Mouse (Mus musculus): ENCODE results near the gene Dock3.

The Dock3 gene

GRCm38 (mm10) chr9:107003187-107003586 lies 228.5 kb downstream of the Dock3 start:
- no peak for DNase-seq

- DNase-seq, result peak; percentile 24
These were observed 261.0 kb downstream of the Dock3 start for GRCm38 (mm10) chr9:106970742-106971141.

GRCm38 (mm10) chr9:106958452-106958851 lies 273.3 kb downstream of the Dock3 start:
- DNase-seq, result no peak

- DNase-seq, result no peak
These were observed 276.2 kb downstream of the Dock3 start for GRCm38 (mm10) chr9:106955486-106955885.

GRCm38 (mm10) chr9:106934998-106935397 lies 296.7 kb downstream of the Dock3 start:
- no peak for DNase-seq

GRCm38 (mm10) chr9:106914878-106915277 lies 316.8 kb downstream of the Dock3 start:
- DNase-seq, result no peak

GRCm38 (mm10) chr9:106913759-106914158 lies 317.9 kb downstream of the Dock3 start:
- DNase-seq, result no peak

GRCm38 (mm10) chr9:106911624-106912023 lies 320.1 kb downstream of the Dock3 start:
- DNase-seq, result no peak

GRCm38 (mm10) chr9:106908715-106909114 lies 323.0 kb downstream of the Dock3 start:
- no peak for DNase-seq

- no peak for DNase-seq
These were observed 323.5 kb downstream of the Dock3 start for GRCm38 (mm10) chr9:106908174-106908573.

GRCm38 (mm10) chr9:106906597-106906996 lies 325.1 kb downstream of the Dock3 start:
- DNase-seq, result no peak

GRCm38 (mm10) chr9:106903791-106904134 lies 327.9 kb downstream of the Dock3 start:
- DNase-seq, result peak; percentile 67

GRCm38 (mm10) chr9:106903099-106903790 lies 328.5 kb downstream of the Dock3 start:
- DNase-seq, result no peak

- no peak for DNase-seq
These were observed 330.1 kb downstream of the Dock3 start for GRCm38 (mm10) chr9:106901596-106901995.

- no peak for DNase-seq
These were observed 332.8 kb downstream of the Dock3 start for GRCm38 (mm10) chr9:106898901-106899300.

GRCm38 (mm10) chr9:106893327-106893726 lies 338.4 kb downstream of the Dock3 start:
- DNase-seq, result no peak

GRCm38 (mm10) chr9:106892552-106892875 lies 339.2 kb downstream of the Dock3 start:
- DNase-seq, result no peak

GRCm38 (mm10) chr9:106891829-106892551 lies 339.7 kb downstream of the Dock3 start, which contains the start of gene Manf:
Gene Manf, minus strand, starts transcription at chr9:106891979.
- DNase-seq, result peak; percentile 98

- DNase-seq, result no peak
These were observed 340.4 kb downstream of the Dock3 start for GRCm38 (mm10) chr9:106891341-106891741.

- DNase-seq, result peak; percentile 24
These were observed 341.0 kb downstream of the Dock3 start for GRCm38 (mm10) chr9:106890496-106891240.

- DNase-seq, result no peak
These were observed 342.4 kb downstream of the Dock3 start for GRCm38 (mm10) chr9:106889321-106889720.

- no peak for DNase-seq
These were observed 343.4 kb downstream of the Dock3 start for GRCm38 (mm10) chr9:106888346-106888745.

GRCm38 (mm10) chr9:106886828-106887702 lies 344.6 kb downstream of the Dock3 start, which contains the start of gene Rbm15b:
Gene Rbm15b, minus strand, starts transcription at chr9:106887428.
- DNase-seq, result peak; percentile 99
